Mouse (Mus musculus): ENCODE measurements around the gene Gm10638.

Gene Gm10638

DNA sequence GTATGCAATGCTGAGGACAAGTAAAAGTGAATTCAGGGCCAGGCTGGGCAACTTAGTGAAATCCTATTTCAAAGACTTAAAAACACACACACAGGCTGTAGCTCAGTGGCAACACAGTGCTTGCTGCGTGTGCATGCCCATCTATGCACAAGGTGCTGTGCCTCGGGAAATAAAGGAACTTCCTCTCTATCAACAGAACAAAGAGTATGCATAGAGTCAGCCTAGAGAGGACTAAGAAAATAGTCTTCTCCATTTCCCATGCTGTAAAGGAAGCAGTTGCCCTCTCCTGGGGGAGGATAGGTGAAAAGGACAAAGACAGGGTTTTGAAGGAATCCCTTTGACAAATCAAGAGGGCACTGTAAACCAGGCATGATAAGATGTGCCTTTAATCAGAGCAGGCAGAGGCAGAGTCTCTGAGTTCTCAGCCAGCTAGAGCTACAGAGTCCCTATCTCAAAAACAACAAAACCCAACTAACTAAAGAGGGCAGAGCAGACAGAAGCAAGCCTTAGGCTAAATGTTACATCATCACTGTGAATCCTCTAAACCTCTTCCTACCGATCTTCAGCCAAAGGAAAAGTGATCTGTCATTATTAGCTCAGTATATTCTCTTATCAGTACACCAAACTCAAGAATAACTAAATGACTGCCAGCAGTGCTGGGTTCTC is 9.9 kb upstream of the Gm10638 start:
- no peak for DNase-seq (ENCODE audit: low read depth, low spot score)

DNA sequence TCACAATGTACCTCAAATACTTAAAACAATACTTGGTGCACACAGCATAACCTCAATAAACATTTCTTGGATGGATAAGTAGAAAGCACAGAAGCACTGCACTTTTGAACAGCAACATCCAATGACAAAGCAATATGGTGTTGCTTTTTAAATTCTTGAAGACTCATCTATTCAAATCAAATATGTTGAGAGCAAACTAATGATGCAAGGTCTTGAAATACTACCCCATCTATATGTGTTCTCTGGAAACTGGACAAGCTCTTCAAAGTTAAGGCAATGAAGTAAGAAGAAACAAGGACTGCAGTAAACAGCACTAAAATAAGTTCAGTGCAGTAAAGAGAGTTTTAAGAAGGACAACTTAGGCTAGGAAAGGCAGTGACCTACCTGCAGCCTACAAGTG is 4.6 kb upstream of the Gm10638 start:
- no peak for DNase-seq (ENCODE audit: low read depth, low spot score)

GRCm38 (mm10) chr8:86741627-86742026 is 3.9 kb upstream of the Gm10638 start:
- no peak for DNase-seq (ENCODE audit: low read depth, low spot score)

DNA sequence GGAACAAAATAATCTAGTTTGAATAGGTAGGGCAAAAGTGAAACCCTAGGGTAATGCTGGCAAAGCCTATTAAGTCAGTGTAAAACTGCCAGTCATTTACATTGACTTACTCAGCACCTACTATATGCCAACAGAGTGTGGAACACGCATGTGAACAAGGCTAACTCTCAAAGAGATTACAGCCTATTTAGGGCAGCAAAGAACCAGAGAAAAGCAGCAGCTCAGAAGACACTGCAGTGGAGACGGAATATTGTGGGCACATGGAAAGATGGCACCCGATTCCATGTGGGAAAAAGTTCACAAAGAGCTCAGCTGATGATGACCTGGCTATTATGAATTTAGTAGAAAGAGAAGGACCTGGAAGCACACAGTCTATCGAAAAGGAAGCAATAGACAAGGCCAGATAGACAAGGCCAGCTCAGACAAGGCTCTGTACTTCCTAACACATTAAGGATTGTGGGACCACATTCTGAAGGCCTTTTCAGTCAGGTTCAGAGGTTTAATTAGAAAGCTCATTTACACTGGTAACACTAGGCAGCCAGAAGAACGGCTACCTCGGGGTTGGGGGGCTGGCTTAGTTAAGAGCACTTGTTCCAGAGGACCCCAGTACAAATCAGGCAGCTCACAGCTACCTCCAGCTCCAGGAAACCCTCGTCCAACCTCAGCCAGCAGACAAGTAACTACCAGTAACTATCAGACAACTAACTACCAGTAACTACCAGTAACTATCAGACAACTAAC is 2.7 kb upstream of the Gm10638 start:
- no peak for DNase-seq (ENCODE audit: low read depth, low spot score)

DNA sequence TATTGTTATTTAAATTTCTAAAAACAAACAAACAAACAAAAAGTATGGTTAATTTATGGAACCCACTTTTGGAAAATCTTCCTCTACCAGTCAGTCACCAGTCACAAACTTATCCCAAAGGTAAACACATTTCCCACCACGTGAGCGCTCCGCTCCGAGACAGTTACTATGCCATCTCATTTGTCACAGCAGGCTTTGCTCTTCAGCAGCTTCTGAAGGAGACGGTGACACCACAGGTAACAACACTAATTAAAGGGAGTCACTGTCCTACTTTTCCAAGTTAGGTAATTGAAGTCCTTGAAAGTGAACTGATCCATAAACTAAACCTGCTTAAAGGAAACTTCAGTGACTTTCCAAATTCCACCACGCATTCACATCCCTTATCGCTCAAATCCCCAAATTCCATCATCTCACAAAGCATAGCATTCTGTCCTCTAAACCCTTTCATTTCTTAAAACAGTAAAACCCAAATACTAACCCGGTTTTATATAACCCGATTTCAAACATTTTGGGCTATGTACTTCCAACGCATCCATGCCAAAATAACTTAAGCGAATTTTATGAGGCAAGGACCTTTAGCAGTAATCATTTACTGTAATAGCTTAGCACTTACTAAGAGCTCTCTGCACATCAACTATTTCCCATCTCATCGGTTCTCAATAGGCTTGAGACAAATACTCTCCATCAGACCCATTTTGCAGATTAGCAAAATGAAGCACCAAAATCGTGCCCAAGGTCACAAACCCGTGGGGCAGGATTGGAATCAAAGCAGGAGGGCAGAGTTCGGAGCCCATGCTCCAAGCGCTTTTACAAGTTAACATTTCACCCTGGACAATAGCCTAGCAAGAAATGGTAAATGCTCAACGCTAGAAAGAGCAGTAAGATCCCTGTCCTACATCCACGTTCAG is 932 bp upstream of the Gm10638 start:
- no peak for DNase-seq (ENCODE audit: low read depth, low spot score)

- DNase-seq (ENCODE audit: low read depth, low spot score), result peak; percentile 95
Observed at GRCm38 (mm10) chr8:86745935-86746441, 489 bp downstream of the Gm10638 start.

DNA sequence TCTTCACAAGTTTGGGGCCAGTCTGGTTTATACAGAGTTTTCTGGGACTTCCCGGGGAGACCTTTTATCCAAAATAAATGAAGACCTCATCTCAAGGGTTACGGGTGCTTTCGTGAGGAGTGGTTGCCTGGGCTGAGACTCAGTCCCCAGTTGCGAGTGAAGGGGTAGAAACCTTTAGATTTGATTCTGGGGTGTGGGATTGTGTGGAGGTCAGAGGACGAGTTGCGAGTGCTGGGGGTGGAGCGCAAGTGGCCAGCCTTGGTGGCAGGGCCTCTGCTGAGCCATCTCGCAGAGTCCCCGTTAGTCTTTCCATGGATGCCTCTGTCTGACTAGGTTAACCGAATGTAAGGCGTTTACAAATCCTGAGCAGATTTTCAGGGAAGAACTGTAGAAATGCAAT is 1.0 kb downstream of the Gm10638 start:
- no peak for DNase-seq (ENCODE audit: low read depth, low spot score)

DNA sequence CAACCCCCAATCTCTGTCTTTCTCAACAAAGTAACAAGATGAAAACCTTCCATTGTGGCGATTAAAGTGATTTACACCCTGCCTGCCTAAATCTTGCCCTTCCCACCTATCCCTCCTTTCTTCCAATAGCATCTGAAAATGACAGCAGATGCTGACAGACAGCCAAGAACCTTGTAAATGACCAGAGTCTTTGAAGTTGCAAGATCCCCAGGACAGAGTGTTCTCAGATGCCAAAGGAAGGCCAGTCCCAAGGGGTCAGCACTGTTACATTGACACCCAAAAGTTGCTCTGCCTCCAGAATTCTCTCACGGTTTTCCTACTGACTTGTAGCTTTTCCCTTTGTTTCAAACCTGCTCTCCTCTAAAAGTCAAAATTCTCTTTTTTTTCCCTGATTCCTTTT is 4.3 kb downstream of the Gm10638 start:
- no peak for DNase-seq (ENCODE audit: low read depth, low spot score)

GRCm38 (mm10) chr8:86756948-86757733 is 11.6 kb downstream of the Gm10638 start:
- peak; percentile 86 for DNase-seq (ENCODE audit: low read depth, low spot score)

DNA sequence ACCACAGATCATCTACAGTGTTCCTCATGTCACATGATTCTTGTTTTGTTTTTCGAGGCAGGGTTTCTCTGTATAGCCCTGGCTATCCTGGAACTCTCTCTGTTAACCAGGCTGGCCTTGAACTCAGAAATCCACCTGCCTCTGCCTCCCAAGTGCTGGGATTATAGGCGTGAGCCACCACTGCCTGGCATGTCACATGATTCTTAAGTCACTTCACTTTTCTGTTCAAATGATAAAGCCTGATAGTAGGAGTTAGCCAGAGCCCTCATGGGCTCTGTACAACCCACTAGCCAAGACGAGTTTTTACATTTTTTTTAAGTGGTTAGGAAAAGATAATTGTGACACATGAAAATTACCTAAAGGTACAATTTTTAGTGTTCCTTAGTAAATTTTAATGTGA is 13.2 kb downstream of the Gm10638 start:
- no peak for DNase-seq (ENCODE audit: low read depth, low spot score)

DNA sequence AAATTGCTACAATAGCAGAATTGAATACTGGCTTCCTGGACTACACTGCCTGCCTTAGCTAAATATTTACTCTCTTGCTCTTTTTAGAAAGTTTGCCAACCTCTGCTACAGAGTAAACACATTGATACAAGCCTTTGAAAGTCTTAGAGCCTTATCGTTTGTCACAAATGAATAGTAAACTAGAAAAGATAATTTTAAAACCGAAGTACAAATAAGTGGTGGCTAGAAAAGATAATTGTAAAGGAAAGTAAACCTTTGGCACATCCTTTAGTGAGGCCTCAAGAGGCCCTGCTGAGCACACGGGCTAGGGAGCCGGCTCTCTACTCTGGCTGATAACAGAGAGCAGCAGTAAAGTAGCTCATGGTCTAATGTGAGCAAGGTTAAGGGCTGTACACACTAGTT is 13.6 kb downstream of the Gm10638 start:
- DNase-seq (ENCODE audit: low read depth, low spot score), result no peak

DNA sequence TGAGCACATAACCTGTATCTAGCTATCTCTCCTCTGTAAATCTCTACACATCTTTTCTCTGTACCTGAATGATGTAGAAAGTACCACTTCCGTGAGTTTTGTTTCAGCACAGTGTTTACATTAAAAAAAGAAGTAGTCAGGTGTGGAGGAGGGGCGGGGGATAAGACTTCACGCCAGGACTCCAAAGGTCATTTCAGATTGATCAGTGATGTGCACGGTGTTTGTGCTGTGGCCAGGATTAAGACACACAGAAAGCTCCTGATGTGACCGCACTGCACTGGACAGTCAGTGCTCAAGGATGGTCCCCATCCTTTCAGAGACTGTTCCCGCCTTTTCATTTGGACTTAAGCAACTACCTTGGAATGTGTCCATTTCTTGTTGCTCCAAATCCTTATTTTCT is 15.2 kb downstream of the Gm10638 start:
- no peak for DNase-seq (ENCODE audit: low read depth, low spot score)

DNA sequence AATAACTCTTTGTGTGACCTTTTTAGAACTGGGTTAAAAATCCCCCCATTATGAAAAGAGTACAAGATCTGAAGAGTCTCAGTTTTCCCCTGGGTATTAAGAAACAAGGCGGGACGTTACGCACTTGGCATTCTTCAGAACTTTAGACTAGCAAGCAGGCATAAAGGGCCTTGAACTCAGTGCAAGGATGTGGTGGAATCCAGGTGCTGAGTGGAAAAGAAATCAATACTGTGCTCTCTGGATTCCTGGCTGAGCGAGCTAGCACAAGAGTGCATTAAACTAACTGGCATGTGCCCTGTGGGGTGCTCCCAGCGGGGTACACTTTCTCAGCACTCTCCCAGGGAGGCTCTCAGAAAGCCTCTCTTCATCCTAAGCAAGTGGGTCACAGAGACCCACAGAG is 17.3 kb downstream of the Gm10638 start:
- no peak for DNase-seq (ENCODE audit: low read depth, low spot score)

DNA sequence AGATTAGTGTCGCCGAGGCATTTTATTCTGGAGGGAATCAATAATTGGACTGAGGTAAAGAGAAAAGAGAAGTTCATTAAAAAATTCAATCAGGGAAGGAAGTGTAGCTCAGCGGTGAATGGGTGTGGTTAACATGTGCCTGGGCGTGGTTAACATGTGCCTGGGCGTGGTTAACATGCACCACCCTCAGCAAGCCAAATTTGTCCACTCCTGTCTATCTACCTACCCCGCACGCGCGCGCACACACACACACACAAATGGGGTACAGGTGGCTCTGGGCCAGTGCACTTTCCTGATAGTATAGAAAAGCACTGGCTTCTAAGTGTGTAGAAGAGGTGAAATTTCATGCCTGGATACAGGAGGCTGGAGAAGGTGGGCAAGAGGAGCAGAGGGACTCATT is 19.7 kb downstream of the Gm10638 start:
- DNase-seq (ENCODE audit: low read depth, low spot score), result no peak

DNA sequence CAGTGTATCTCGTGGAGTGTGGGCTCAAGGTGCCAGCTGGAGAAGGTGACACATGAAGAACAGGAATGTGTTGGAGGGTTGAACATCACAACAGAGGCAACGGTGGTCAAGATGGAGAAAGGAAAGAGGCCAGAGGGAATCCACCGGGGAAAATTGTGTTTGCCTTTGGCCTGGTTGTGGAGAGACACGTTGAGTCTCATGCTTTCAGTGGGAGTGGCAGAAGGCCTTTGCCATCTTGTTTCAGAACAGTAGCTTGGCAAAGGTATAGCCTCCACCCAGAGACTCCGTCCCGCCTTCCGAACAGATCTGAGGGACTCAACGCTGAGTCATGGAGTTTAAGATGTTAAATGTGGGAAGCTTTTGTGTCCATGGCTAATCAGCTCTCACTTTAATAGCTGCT is 20.2 kb downstream of the Gm10638 start:
- DNase-seq (ENCODE audit: low read depth, low spot score), result no peak

DNA sequence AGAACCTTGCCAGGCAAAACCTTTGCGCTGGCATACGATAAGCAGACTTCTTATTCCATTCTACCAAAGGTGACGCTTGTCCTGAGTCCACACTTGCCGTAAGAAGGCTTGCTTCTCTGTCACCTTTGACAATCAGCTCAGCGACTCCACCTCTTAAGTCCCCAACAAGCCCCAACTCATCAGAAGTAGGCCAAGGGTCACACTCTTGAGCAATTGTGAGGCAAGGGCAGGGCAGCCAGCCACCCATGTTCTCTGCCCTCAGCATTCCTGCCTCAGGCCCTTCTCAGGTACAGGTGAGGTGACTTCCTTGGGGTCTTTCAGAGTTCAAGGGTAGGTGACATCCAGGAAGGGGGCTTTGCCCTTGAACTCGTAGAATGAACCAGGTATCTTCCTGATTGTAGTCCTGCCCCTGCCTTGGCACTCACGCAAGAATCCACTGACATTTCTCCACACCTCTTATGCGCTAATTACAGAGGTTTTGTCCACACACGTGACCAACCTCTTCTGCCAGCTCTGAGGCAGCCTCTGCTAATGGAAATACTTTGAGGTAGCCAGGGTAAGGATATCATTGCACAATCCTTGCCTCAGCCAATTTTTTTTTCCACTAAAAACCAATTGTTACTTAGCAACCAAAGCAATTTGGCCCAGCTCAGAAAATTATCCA is 21.2 kb downstream of the Gm10638 start:
- peak; percentile 63 for DNase-seq (ENCODE audit: low read depth, low spot score)

- peak; percentile 85 for DNase-seq (ENCODE audit: low read depth, low spot score)
Observed at GRCm38 (mm10) chr8:86768499-86768898, 23.0 kb downstream of the Gm10638 start.

GRCm38 (mm10) chr8:86769945-86770715 is 24.6 kb downstream of the Gm10638 start:
- peak; percentile 23 for DNase-seq (ENCODE audit: low read depth, low spot score)

DNA sequence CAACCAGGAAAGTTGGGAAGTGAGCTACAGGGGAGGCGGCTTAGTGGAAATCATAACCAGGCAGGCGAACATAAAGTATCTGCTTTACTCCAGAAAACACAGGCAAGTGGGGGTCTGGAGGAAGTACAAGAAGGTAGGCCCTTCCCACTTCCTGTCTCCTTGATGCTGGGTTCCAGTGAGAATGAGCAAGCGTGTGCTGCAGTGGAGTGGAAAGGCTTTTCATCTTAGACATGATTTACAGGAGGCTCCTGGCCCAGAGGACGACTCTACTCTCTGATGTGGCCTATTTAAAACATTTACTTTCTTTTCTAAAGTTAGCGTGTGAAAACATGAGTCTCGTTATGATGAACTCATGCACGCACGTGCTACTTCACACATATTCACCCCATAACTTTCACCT is 33.7 kb downstream of the Gm10638 start:
- DNase-seq (ENCODE audit: low read depth, low spot score), result no peak

- peak; percentile 49 for DNase-seq (ENCODE audit: low read depth, low spot score)
Observed at GRCm38 (mm10) chr8:86781094-86781493, 35.6 kb downstream of the Gm10638 start.
